In genomic region chr2:93282636-93283035, GRCm38 (mm10) we compare ENCODE assay signal across 9 mouse cellular contexts. TPM values are rescaled to one million over a fixed set of nuclear protein-coding genes. Genes with fewer than 3 reads are reported as not detected.
DNase-seq lines count a peak whose midpoint lies in the region; ATAC-seq and TF ChIP-seq lines count a peak whose summit lies in the region.
"Had no signal": no experiment of that assay in that cellular context is flagged by ENCODE, and none has a peak within 500 bp of the region (broad histone marks: within the 10 kb centered on the region; RNA-seq: fewer than 3 reads in every experiment).

No protein-coding gene starts in this region.

- H3K4me1 ChIP-seq in intestine, embryonic 15.5 days (replicated peaks) = peaks cover 63% of the 10 kb centered on the region
- H3K4me1 ChIP-seq in intestine, postnatal 0 days (replicated peaks; ENCODE audit: control insufficient read depth, insufficient read depth, low read length) = 0 out of 2 replicates have a peak, but pooled peaks cover 3% of the 10 kb centered on the region
- peaks cover 76% of the 10 kb centered on the region for H3K4me1 ChIP-seq in embryonic facial prominence, embryonic 12.5 days
- H3K4me1 ChIP-seq in intestine, embryonic 16.5 days (ENCODE audit: control insufficient read depth, insufficient read depth, low read length) = peaks cover 57% of the 10 kb centered on the region
- H3K4me1 ChIP-seq in limb, embryonic 15.5 days = peaks cover 77% of the 10 kb centered on the region

- no peaks in the 10 kb centered on the region for H3K27me3 ChIP-seq in intestine, embryonic 15.5 days (replicated peaks)
- H3K27me3 ChIP-seq in intestine, postnatal 0 days (replicated peaks; ENCODE audit: control insufficient read depth, insufficient read depth, low read length) = no peaks in the 10 kb centered on the region
- H3K27me3 ChIP-seq in embryonic facial prominence, embryonic 12.5 days = no peaks in the 10 kb centered on the region
- H3K27me3 ChIP-seq in intestine, embryonic 16.5 days (replicated peaks; ENCODE audit: control insufficient read depth, insufficient read depth, low read length) = no peaks in the 10 kb centered on the region
- no peaks in the 10 kb centered on the region for H3K27me3 ChIP-seq in limb, embryonic 15.5 days

- H3K9me3 ChIP-seq in intestine, embryonic 15.5 days = no peaks in the 10 kb centered on the region
- no peaks in the 10 kb centered on the region for H3K9me3 ChIP-seq in intestine, postnatal 0 days (ENCODE audit: control insufficient read depth)
- H3K9me3 ChIP-seq in embryonic facial prominence, embryonic 12.5 days = no peaks in the 10 kb centered on the region
- H3K9me3 ChIP-seq in intestine, embryonic 16.5 days (ENCODE audit: control insufficient read depth, low read length) = no peaks in the 10 kb centered on the region
- H3K9me3 ChIP-seq in limb, embryonic 15.5 days = no peaks in the 10 kb centered on the region

- peak overlapping the region; percentile 9; the same call in 1 of the 2 replicates for H3K9ac ChIP-seq in intestine, embryonic 15.5 days
- no peak overlapping the region for H3K9ac ChIP-seq in intestine, postnatal 0 days (ENCODE audit: low read depth, low read length)
- no peak overlapping the region for H3K9ac ChIP-seq in embryonic facial prominence, embryonic 12.5 days
- 0 out of 2 replicates have a peak overlapping the region, but pooled peaks have one; percentile 22 for H3K9ac ChIP-seq in intestine, embryonic 16.5 days (ENCODE audit: low read depth, low read length)
- no peak overlapping the region for H3K9ac ChIP-seq in limb, embryonic 15.5 days
- H3K9ac ChIP-seq: liver, embryonic 14.5 days had no signal

- peak overlapping the region; percentile 51; the same call in 1 of the 2 replicates for H3K27ac ChIP-seq in intestine, embryonic 15.5 days
- H3K27ac ChIP-seq in intestine, postnatal 0 days (ENCODE audit: low read depth, low read length) = no peak overlapping the region
- H3K27ac ChIP-seq in embryonic facial prominence, embryonic 12.5 days = peak overlapping the region; percentile 72; the same call in 1 of the 2 replicates
- H3K27ac ChIP-seq in intestine, embryonic 16.5 days (ENCODE audit: low read length) = peak overlapping the region; percentile 38
- H3K27ac ChIP-seq in limb, embryonic 15.5 days = peak overlapping the region; percentile 71; the same call in 1 of the 2 replicates
- H3K27ac ChIP-seq: liver, embryonic 14.5 days had no signal

- no peak overlapping the region for H3K4me2 ChIP-seq in intestine, embryonic 15.5 days (replicated peaks)
- no peak overlapping the region for H3K4me2 ChIP-seq in intestine, postnatal 0 days (replicated peaks; ENCODE audit: low read depth)
- no peak overlapping the region for H3K4me2 ChIP-seq in embryonic facial prominence, embryonic 12.5 days (replicated peaks)
- no peak overlapping the region for H3K4me2 ChIP-seq in intestine, embryonic 16.5 days (ENCODE audit: low read depth, low read length)
- H3K4me2 ChIP-seq in limb, embryonic 15.5 days = no peak overlapping the region

- no peak for TF ChIP-seq CTCF in intestine, postnatal 0 days (IDR thresholded peaks at IDR 0.05; ENCODE audit: low read depth)

- no peak overlapping the region for H3K4me3 ChIP-seq in intestine, embryonic 15.5 days (replicated peaks)
- H3K4me3 ChIP-seq in intestine, postnatal 0 days (ENCODE audit: low read depth, low read length) = no peak overlapping the region
- H3K4me3 ChIP-seq in embryonic facial prominence, embryonic 12.5 days = no peak overlapping the region
- H3K4me3 ChIP-seq in intestine, embryonic 16.5 days (ENCODE audit: low read length) = no peak overlapping the region
- H3K4me3 ChIP-seq in limb, embryonic 15.5 days = no peak overlapping the region

- WGBS in intestine, embryonic 15.5 days = 50% methylated on average over 4 of the region's 4 CpGs
- 39% methylated on average over 4 of the region's 4 CpGs for WGBS in intestine, postnatal 0 days
- WGBS in embryonic facial prominence, embryonic 12.5 days = 79% methylated on average over 4 of the region's 4 CpGs
- 45% methylated on average over 4 of the region's 4 CpGs for WGBS in intestine, embryonic 16.5 days
- WGBS in limb, embryonic 15.5 days = 74% methylated on average over 4 of the region's 4 CpGs

- no peak for DNase-seq in thymus, postnatal 10 days (ENCODE audit: low spot score in 2 of 2)
- DNase-seq in thymus, postnatal 14 days = no peak
- DNase-seq: cerebellum, postnatal 25 days had no signal

- ATAC-seq in intestine, embryonic 15.5 days = peak; percentile 40; the same call in 1 of the 2 replicates
- ATAC-seq in intestine, postnatal 0 days = no peak
- no peak for ATAC-seq in embryonic facial prominence, embryonic 12.5 days (ENCODE audit: insufficient number of reproducible peaks, insufficient read depth, low FRiP score, low TSS enrichment)
- peak; percentile 34 for ATAC-seq in intestine, embryonic 16.5 days
- no peak for ATAC-seq in limb, embryonic 15.5 days (ENCODE audit: insufficient number of reproducible peaks, low FRiP score, low TSS enrichment, low read depth)

- no peaks in the 10 kb centered on the region for H3K36me3 ChIP-seq in intestine, embryonic 15.5 days
- no peaks in the 10 kb centered on the region for H3K36me3 ChIP-seq in intestine, postnatal 0 days (ENCODE audit: control insufficient read depth, insufficient read depth)
- H3K36me3 ChIP-seq in embryonic facial prominence, embryonic 12.5 days = no peaks in the 10 kb centered on the region
- no peaks in the 10 kb centered on the region for H3K36me3 ChIP-seq in intestine, embryonic 16.5 days (ENCODE audit: control insufficient read depth, insufficient read depth, low read length)
- H3K36me3 ChIP-seq in limb, embryonic 15.5 days = no peaks in the 10 kb centered on the region

RNA-seq across cellular contexts. Expression of gene Tspan18, which starts 51.7 kb away (rescaled TPM):
- polyA plus RNA-seq in intestine, embryonic 15.5 days (2015; fragmentation: Nextera tagmentation; extraction: Ambion mirVana) = 21.4 and 23.0 TPM in 2 replicates
- 12.2 and 18.0 TPM in 2 replicates for polyA plus RNA-seq in intestine, postnatal 0 days (2015; fragmentation: Nextera tagmentation; extraction: Ambion mirVana)
- 16.1 and 16.3 TPM in 2 replicates for polyA plus RNA-seq in embryonic facial prominence, embryonic 12.5 days (2016; fragmentation: Nextera tagmentation; extraction: Ambion mirVana)
- polyA plus RNA-seq in intestine, embryonic 16.5 days (2015; fragmentation: Nextera tagmentation; extraction: Ambion mirVana) = 19.5 and 19.6 TPM in 2 replicates
- 18.8 and 24.0 TPM in 2 replicates for polyA plus RNA-seq in limb, embryonic 15.5 days (2015; fragmentation: Nextera tagmentation; extraction: Ambion mirVana)

Comparison
In these comparisons a context has a peak if more than half of its experiments do, and no peak if none do; other contexts are left out.
1. ATAC-seq: peak in intestine, embryonic 15.5 days (single experiment) and intestine, embryonic 16.5 days (single experiment); none in intestine, postnatal 0 days (single experiment), embryonic facial prominence, embryonic 12.5 days (single experiment) and limb, embryonic 15.5 days (single experiment).
2. H3K9ac ChIP-seq: peak in intestine, embryonic 15.5 days (single experiment) and intestine, embryonic 16.5 days (single experiment); none in intestine, postnatal 0 days (single experiment), embryonic facial prominence, embryonic 12.5 days (single experiment) and limb, embryonic 15.5 days (single experiment).